Mouse (Mus musculus) bone marrow, adult 2 months (tissue): ENCODE measurements around the gene Fbxw8.

Experiments
- CTCF ChIP-seq: fragments of 200-500 bp; IDR thresholded peaks from 2 replicates; pipeline ENCODE4 v1.5.1; 2011; ENCODE audit warnings: low read length, control low read depth; ENCODE audit not compliant: control insufficient read depth, insufficient read depth
- POLR2A ChIP-seq: fragments of 200-500 bp; IDR thresholded peaks from 2 replicates; pipeline ENCODE4 v1.6.1; 2011; ENCODE audit warnings: low read depth, mild to moderate bottlenecking, control low read depth, low read length, borderline replicate concordance; ENCODE audit not compliant: control insufficient read depth

DNA sequence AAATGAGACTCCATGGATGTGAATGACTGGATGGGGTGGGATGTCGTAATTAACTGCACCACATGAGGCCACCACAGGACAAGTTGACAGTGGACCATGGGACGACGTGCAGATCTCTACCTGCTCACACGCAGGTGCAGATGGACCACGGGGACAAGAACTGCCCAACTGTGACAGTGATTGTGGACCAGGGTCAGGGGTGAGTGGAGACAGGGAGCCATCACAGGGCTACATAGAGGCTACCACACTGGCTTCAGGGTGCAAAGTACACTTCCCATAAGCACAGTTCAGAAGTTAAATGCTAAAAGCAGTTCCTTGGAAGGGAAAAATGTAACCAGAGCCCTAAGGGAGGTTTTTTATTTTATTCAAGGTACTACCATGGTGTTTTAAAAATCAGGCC, 83.5 kb downstream of the Fbxw8 start:
- TF ChIP-seq CTCF (no peak), POLR2A (no peak)
